In genomic region chr14:43089103-43089919, GRCm38 (mm10) we compare ENCODE assay signal across 15 mouse cellular contexts. TPM values are rescaled to one million over a fixed set of nuclear protein-coding genes. Genes with fewer than 3 reads are reported as not detected.
"Had no signal": no experiment of that assay in that cellular context is flagged by ENCODE, and none has a peak within 500 bp of the region (broad histone marks: within the 10 kb centered on the region; RNA-seq: fewer than 3 reads in every experiment).

No protein-coding gene starts in this region.

RNA-seq across cellular contexts. Expression of gene Gm8104, which starts 11.1 kb away (rescaled TPM):
- total RNA-seq: megakaryocyte-erythroid progenitor cell, adult 5-6 weeks had no signal
- polyA plus RNA-seq: intestine, postnatal 0 days; limb, embryonic 10.5 days; limb, embryonic 14.5 days; liver, embryonic 12.5 days; liver, embryonic 16.5 days; lung, embryonic 16.5 days; midbrain, embryonic 14.5 days; small intestine, adult 2 months; stomach, embryonic 16.5 days; thymus, postnatal 0 days had no signal

RNA-seq across cellular contexts. Expression of gene Gm8094, which starts 12.9 kb away (rescaled TPM):
- total RNA-seq: layer of hippocampus, postnatal 25 days; left cerebral cortex, adult 2 months; left cerebral cortex, postnatal 14 days; megakaryocyte-erythroid progenitor cell, adult 5-6 weeks had no signal
- polyA plus RNA-seq: intestine, postnatal 0 days; limb, embryonic 10.5 days; limb, embryonic 14.5 days; liver, embryonic 12.5 days; liver, embryonic 16.5 days; lung, embryonic 16.5 days; midbrain, embryonic 14.5 days; neural tube, embryonic 15.5 days; small intestine, adult 2 months; stomach, embryonic 16.5 days; thymus, postnatal 0 days had no signal
